Mouse (Mus musculus) colon, adult 2 months (tissue): ENCODE results near the gene Dis3. TPM values are rescaled to one million over a fixed set of nuclear protein-coding genes. Genes with fewer than 3 reads are reported as not detected.

Source experiments
- polyA plus RNA-seq: library from polyadenylated mRNA; depleted of rRNA; stranded (reverse); fragments of >200 nt; gene quantifications from 2 replicates; pipeline ENCODE4 v1.2.3, GENCODE M21; 2012; rRNA removed

Gene Dis3
- polyA plus RNA-seq, result 4.3 and 4.4 TPM in 2 replicates

DNA sequence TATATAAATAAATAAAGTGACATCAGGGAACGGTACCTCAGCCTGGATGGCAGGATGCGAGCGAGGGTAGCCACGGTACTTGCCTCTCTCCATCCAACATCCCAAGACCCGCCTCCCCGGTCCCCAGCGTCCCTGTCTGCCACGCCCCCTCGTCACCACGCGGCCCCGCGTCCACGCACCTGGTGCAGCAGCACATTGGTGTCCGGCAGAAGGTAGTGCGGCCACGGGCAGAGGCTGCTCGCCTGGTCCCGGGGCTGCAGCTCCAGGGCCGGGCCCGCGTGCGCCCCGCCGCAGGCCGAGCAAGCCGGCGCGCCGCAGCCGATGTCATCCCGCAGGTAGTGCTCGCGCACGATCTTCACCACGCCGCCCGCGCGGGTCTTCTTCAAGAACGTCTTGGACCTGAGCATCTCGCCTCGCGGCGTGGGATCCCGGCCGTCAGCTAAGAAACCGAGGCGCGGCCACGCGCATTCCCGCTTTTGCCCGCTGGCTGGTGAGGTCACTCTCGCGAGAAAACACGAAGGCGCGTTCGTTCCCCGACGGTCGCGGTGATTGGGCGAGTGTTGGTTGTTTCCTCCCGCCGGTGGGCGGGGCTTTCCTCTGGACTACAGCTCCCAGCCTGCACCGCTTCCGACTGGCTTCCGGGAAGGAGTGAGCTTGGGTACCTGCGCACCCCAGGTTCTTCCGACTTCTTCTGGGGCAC is at the start of gene Dis3, which contains the start of gene Pibf1:
TSS of gene Dis3 (minus strand) at position 504 of the 700 bp plus-strand sequence.
TSS of gene Pibf1 (plus strand) at position 158 of the 700 bp plus-strand sequence.

DNA sequence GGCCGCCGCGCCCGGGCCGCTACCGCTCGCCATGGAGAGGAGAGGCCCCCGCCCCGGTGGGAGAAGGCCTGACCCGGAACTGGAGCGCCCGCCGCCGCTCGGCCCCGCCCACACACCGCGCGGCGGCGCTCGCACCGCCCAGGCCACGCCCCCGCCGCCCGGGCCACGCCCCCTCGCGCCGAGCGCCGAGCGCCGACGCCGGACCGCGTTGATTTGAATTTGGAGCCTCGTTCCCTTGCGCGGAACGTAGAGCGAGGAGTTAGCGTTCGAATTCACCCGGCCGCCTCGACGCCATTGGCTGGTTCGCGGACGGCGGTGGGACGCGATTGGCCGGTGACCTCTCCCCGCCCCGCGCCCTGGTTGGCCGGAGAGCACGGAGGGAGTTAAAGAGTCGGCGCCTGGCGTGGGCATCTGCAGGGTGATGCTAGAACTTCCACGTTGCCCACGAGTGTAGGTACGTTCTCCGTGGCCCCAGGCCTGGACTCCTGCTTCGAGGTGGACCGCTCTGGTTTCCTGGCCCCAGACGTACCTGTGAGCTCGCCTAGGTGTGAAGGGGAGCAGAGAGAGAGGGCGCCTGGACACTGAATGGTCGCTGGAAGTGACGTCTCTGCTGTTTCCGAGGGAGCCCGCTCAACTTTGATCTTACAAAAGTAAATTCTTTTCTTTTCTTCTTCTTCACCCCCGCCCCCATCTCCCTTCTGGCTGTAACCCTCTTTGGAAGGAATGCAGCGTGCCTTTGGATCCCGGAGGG is 53.4 kb downstream of the Dis3 start, which contains the start of the genes Mzt1 and Bora:
TSS of gene Mzt1 (minus strand) at position 104 of the 751 bp plus-strand sequence.
TSS of gene Bora (plus strand) at position 192 of the 751 bp plus-strand sequence.

Other genes starting within 250 kb of the Dis3 start
- not detected in 2 replicates for gene Rpl36a-ps1, start 105.5 kb downstream of the Dis3 start, polyA plus RNA-seq
- gene Mzt1, start 53.6 kb downstream of the Dis3 start, polyA plus RNA-seq, result 7.2 and 7.4 TPM in 2 replicates
- 2.7 and 3.9 TPM in 2 replicates for gene Bora, start 53.5 kb downstream of the Dis3 start, polyA plus RNA-seq
- gene Pibf1, start 346 bp downstream of the Dis3 start, polyA plus RNA-seq, result 0.91 and 1.0 TPM in 2 replicates
- gene Klf5, start 198.9 kb upstream of the Dis3 start, polyA plus RNA-seq, result 317 and 351 TPM in 2 replicates